Mouse (Mus musculus) spleen, adult 2 months (tissue): Measurements from ENCODE around the gene Fam163b.

Experiments
- CTCF ChIP-seq: fragments of 200-500 bp; IDR thresholded peaks from 2 replicates; pipeline ENCODE4 v1.5.1; 2011; ENCODE audit warnings: mild to moderate bottlenecking, inconsistent platforms; ENCODE audit not compliant: insufficient read depth, insufficient read length, insufficient replicate concordance; ENCODE audit errors: extremely low read depth
- POLR2A ChIP-seq: fragments of 200-500 bp; IDR thresholded peaks from 2 replicates; pipeline ENCODE4 v1.6.1; 2011; ENCODE audit warnings: low read depth, low read length, inconsistent platforms

DNA sequence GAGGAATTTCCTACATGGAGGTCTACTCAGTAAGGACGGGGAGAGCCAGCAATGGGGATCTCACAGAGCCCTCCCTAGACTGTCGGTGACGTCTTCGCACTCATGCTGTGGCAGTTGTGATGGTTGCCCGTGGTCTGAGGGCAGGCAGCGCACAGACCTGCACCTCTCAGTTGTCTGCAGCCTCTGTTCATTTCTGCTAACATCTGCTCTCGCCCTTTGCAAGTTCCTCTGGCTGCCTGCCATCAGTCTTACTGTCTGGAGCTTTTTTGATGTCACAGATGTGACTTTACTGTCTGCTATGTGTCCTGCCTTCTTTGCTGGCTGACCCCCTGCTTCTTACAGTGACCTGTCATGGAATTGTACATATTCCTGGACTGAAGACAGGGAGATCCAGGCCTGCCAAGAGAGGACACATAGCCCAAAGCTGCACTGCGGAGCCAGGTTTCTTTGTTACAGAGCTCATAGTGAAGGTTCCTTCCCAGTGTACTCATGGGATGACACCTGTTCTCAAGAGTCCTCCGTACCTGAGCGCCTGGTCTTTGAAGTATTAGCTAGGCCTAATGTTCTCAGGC is 33.5 kb upstream of the Fam163b start:
- TF ChIP-seq CTCF: no peak
- no peak for TF ChIP-seq POLR2A
